Mouse (Mus musculus): Measurements from ENCODE around the gene Olfr957. TPM values are rescaled to one million over a fixed set of nuclear protein-coding genes. Genes with fewer than 3 reads are reported as not detected.

Gene Olfr957
- polyA plus RNA-seq (2016; fragmentation: Nextera tagmentation; extraction: Ambion mirVana), result not detected in 2 replicates

DNA sequence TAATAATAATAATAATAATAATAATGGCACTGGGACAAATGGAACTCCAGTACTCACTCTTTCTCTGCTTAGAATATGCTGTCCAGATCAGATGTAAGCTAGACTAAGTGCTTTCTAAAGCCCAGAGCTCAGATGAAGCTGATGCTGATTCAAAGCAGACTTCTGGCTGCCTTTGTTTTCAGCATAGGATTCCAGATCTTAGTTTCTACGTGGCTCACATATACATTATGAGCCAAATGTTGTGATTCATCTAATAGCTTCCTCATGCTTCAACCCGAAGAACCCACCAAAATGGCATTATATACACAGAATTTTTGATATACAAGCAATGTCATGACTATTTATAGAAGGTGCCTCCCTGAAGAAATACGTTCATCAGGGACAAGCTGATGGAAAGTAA, at the start of gene Olfr957:
Olfr957 (minus strand) TSS at position 279 of the 400 bp plus-strand sequence.
- H3K4me3 ChIP-seq, result no peak within 1 kb of the TSS
- WGBS, result 76% methylated on average over 3 of the region's 3 CpGs
- H3K9me3 ChIP-seq, result no peaks in the 10 kb centered on the region
- no peaks in the 10 kb centered on the region for H3K27me3 ChIP-seq (ENCODE audit: insufficient read depth, poor library complexity, severe bottlenecking)
- H3K36me3 ChIP-seq, result no peaks in the 10 kb centered on the region
- no peak within 1 kb of the TSS for H3K27ac ChIP-seq
- DNase-seq (ENCODE audit: low spot score), result no peak
- no peaks in the 10 kb centered on the region; the same call in 1 of the 2 replicates for H3K4me1 ChIP-seq

DNA sequence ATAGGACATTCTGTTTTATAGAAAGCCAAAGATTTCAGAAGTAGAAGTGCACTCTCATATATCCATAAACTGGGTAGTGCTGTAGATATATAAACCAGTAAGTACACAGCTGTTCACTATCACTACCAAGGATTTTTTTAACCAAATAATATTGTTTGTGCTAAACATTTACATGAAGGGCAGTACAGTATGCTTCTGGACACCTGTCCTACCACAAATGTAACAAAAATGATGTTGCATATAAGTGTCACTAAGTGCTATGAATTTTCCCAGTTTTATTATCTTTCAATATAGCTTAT, 42.7 kb upstream of the Olfr957 start:
- H3K9me3 ChIP-seq, result no peaks in the 10 kb centered on the region
- H3K4me1 ChIP-seq, result no peaks in the 10 kb centered on the region
- H3K4me3 ChIP-seq, result no peak overlapping the region
- no peaks in the 10 kb centered on the region for H3K36me3 ChIP-seq
- no peak for DNase-seq (ENCODE audit: low spot score)
- no peak overlapping the region for H3K27ac ChIP-seq
- H3K27me3 ChIP-seq (ENCODE audit: insufficient read depth, poor library complexity, severe bottlenecking), result no peaks in the 10 kb centered on the region

GRCm38 (mm10) chr9:39557529-39558348, 42.1 kb upstream of the Olfr957 start:
- H3K4me3 ChIP-seq, result no peak overlapping the region
- 54% methylated on average over 3 of the region's 3 CpGs for WGBS
- no peak for DNase-seq (ENCODE audit: low spot score)
- no peaks in the 10 kb centered on the region for H3K4me1 ChIP-seq
- no peaks in the 10 kb centered on the region for H3K36me3 ChIP-seq
- no peak overlapping the region for H3K27ac ChIP-seq
- no peaks in the 10 kb centered on the region for H3K9me3 ChIP-seq
- no peaks in the 10 kb centered on the region for H3K27me3 ChIP-seq (ENCODE audit: insufficient read depth, poor library complexity, severe bottlenecking)

DNA sequence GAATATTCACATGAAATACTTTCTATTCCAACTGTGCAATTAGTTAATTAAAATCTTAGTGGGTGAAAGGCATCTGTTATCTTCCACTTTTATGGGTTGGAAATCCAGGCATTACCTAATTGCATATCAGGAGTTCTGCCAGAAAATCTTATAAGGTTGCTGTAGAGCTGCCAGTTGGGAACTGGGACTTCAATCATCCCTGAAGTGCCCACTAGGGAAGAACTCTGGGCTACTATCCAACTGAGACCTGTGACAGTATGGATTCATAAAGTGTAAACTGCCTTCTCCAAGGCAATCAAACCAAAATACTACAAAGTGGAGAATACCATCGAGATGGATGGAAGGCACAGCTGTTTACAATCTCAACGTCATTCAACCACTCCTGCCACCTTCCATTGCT, 38.3 kb upstream of the Olfr957 start, which contains the start of gene Olfr958:
Olfr958 (minus strand) TSS at position 109 of the 400 bp plus-strand sequence.
- Histone ChIP-seq H3K36me3 (no peaks in the 10 kb centered on the region), H3K4me1 (no peaks in the 10 kb centered on the region), H3K4me3 (no peak within 1 kb of the TSS), H3K27me3 (ENCODE audit: insufficient read depth, poor library complexity, severe bottlenecking) (no peaks in the 10 kb centered on the region), H3K9me3 (no peaks in the 10 kb centered on the region), H3K27ac (no peak within 1 kb of the TSS)
- DNase-seq (ENCODE audit: low spot score), result no peak
- WGBS, result 74% methylated on average over 2 of the region's 2 CpGs

DNA sequence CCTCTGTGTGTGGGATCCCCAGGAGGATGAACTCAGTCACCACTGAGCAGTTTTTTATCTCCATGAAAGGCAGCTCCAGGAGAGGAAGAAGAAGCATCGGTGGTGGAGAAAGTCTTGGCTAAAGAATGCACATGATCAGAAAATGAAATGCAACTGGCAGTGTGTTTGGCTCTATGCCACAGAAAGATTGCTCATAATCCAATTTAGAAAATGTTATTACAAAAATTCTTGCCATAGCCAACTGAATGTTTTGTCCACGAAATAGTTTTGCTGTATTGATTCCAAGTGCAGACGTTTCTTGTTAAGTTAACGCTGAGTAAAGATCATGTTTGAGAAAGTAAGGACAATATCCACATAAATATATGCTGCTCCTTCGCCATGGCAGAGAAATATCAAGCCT, 35.2 kb upstream of the Olfr957 start:
- Histone ChIP-seq H3K4me1 (no peaks in the 10 kb centered on the region), H3K27me3 (ENCODE audit: insufficient read depth, poor library complexity, severe bottlenecking) (no peaks in the 10 kb centered on the region), H3K27ac (no peak overlapping the region), H3K9me3 (no peaks in the 10 kb centered on the region), H3K36me3 (no peaks in the 10 kb centered on the region), H3K4me3 (no peak overlapping the region)
- 82% methylated on average over 5 of the region's 5 CpGs for WGBS
- no peak for DNase-seq (ENCODE audit: low spot score)

DNA sequence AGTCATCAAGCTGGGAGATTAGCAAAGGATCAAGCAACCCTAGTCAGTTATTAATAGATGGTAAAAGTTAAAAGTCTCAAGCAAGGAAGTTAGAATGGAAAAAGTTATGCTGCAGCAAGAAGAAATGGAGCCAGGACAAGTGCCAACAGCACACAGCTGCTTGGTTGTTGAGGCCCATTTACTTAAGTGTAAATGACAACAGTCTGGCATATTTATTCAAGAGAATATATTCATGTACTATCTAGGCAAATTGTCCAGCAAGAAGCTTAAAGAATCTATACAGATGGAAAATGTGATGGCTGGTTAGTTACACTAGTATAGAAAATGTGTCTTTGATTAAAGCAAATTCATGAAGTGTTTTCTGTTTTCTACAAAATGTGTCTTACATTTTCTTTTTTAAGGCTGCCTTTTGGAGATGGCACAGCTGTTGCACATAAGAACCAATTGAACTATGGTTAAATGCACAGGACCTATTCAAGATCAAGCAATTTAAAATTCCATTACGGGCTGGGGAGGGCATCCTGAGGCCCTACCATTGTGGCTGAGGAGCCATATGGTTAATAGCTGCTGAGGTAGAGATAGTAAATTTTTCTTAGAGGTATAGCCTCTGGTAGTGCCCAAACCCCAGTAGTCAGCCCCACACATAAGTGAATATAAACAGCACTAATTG, 8.1 kb upstream of the Olfr957 start:
- no peaks in the 10 kb centered on the region for H3K4me1 ChIP-seq
- DNase-seq (ENCODE audit: low spot score), result no peak

DNA sequence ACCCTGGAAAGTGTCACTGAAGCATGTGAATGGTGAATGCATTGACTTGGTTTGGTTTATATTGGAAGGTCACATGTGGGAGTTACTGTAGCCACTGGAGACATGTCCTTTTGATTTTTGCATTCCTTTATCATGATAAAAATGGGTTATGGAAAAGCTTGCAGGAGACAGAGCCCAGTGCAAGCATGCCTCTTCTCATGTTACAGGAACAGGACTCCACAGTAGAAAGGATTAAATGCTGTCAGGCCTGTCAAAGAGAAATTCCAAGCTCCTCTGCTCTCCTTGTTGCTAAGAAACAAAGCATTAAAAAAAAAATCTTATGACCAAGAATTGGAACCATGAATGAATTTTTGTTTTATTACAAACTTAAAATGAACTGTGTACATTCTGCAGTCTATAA, 3.0 kb upstream of the Olfr957 start:
- DNase-seq (ENCODE audit: low spot score), result no peak
- no peaks in the 10 kb centered on the region for H3K9me3 ChIP-seq
- no peaks in the 10 kb centered on the region for H3K36me3 ChIP-seq
- H3K27ac ChIP-seq, result no peak overlapping the region
- H3K27me3 ChIP-seq (ENCODE audit: insufficient read depth, poor library complexity, severe bottlenecking), result no peaks in the 10 kb centered on the region
- no peaks in the 10 kb centered on the region; the same call in 1 of the 2 replicates for H3K4me1 ChIP-seq
- H3K4me3 ChIP-seq, result no peak overlapping the region

More for the DNA sequence above, 8.1 kb upstream of the Olfr957 start:
- Histone ChIP-seq H3K27ac (no peak overlapping the region), H3K9me3 (no peaks in the 10 kb centered on the region), H3K4me3 (no peak overlapping the region), H3K27me3 (ENCODE audit: insufficient read depth, poor library complexity, severe bottlenecking) (no peaks in the 10 kb centered on the region), H3K36me3 (no peaks in the 10 kb centered on the region)
- WGBS, result 81% methylated on average over 1 of the region's 1 CpGs

DNA sequence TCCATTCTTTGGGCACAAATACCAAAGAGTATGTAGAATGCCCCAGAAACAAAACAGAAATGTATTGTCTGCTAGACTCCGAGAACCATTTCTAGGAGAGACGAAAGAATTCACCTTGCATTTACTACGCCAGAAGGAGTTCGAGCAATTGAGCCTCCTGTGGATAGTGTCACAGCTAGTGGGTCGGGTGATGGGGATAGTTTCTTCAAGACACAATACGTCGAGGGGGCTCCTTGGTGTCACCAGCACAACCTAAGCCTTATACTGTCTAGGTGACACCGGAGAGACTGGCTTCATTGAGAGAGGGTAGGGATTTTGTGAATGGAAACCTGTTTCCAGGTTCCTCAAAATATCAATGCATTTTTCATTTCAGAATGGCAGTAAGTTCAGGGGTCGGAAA, 6.2 kb downstream of the Olfr957 start:
- Histone ChIP-seq H3K4me1 (no peaks in the 10 kb centered on the region), H3K27ac (no peak overlapping the region), H3K9me3 (no peaks in the 10 kb centered on the region), H3K27me3 (ENCODE audit: insufficient read depth, poor library complexity, severe bottlenecking) (no peaks in the 10 kb centered on the region), H3K4me3 (no peak overlapping the region), H3K36me3 (no peaks in the 10 kb centered on the region)
- no peak for DNase-seq (ENCODE audit: low spot score)
- 72% methylated on average over 9 of the region's 9 CpGs for WGBS

DNA sequence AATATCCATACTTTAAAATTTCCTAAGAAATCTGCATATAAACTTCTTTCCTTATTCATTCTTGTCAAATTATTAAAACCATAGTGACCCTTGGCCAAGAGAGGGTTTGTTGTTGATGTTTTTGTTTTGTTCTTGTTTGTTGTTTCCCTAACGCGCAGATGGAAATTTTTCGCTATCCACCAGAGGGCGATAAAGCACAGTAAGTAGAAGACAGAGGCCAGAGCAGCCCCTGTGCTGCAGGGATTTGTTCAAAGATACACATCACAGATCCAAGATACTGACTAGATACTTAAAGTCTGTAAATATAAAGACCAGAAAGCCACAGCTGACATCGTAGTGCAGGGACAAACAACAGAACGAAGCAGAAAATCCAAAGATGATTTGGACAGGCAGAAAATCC, 6.6 kb downstream of the Olfr957 start:
- Histone ChIP-seq H3K27me3 (ENCODE audit: insufficient read depth, poor library complexity, severe bottlenecking) (no peaks in the 10 kb centered on the region), H3K4me1 (no peaks in the 10 kb centered on the region), H3K36me3 (no peaks in the 10 kb centered on the region), H3K27ac (no peak overlapping the region), H3K9me3 (no peaks in the 10 kb centered on the region), H3K4me3 (no peak overlapping the region)
- whole genome bisulfite sequencing, result 8% methylated on average over 6 of the region's 6 CpGs
- no peak for DNase-seq (ENCODE audit: low spot score)

GRCm38 (mm10) chr9:39493895-39494294, 21.7 kb downstream of the Olfr957 start, which contains the start of gene Olfr44:
Olfr44 (minus strand) TSS chr9:39493995.
- no peak within 1 kb of the TSS for H3K27ac ChIP-seq
- no peak for DNase-seq (ENCODE audit: low spot score)
- H3K9me3 ChIP-seq, result no peaks in the 10 kb centered on the region
- 81% methylated on average over 2 of the region's 2 CpGs for WGBS
- H3K36me3 ChIP-seq, result no peaks in the 10 kb centered on the region
- H3K4me3 ChIP-seq, result no peak within 1 kb of the TSS
- no peaks in the 10 kb centered on the region for H3K4me1 ChIP-seq
- H3K27me3 ChIP-seq (ENCODE audit: insufficient read depth, poor library complexity, severe bottlenecking), result no peaks in the 10 kb centered on the region

DNA sequence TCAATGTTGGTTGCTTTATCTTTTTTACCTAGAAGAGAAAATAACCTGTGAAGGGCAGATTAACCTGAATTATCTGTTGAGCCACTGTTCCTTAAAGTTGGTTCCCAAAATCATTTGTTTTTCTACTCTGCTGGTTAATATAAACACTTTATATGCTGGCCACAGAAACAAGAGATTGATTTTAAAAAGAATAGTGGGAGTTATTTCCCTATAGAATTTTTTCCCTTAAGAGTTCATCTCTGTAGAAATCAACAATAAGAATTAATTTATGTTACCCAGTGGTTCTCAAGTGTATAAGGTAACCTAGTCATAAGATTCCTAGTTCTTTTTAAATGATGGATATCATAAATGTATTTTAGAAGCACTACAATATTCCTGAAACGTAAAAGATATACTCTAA, 43.8 kb downstream of the Olfr957 start, which contains the start of gene Olfr955:
Olfr955 (minus strand) TSS at position 101 of the 400 bp plus-strand sequence.
- Histone ChIP-seq H3K9me3 (no peaks in the 10 kb centered on the region), H3K27ac (no peak within 1 kb of the TSS), H3K4me1 (no peaks in the 10 kb centered on the region), H3K4me3 (no peak within 1 kb of the TSS), H3K36me3 (no peaks in the 10 kb centered on the region), H3K27me3 (ENCODE audit: insufficient read depth, poor library complexity, severe bottlenecking) (no peaks in the 10 kb centered on the region)
- DNase-seq (ENCODE audit: low spot score), result no peak
- WGBS, result 52% methylated on average over 1 of the region's 1 CpGs
